8 mouse cellular contexts compared by ENCODE assay signal in the genomic region with DNA sequence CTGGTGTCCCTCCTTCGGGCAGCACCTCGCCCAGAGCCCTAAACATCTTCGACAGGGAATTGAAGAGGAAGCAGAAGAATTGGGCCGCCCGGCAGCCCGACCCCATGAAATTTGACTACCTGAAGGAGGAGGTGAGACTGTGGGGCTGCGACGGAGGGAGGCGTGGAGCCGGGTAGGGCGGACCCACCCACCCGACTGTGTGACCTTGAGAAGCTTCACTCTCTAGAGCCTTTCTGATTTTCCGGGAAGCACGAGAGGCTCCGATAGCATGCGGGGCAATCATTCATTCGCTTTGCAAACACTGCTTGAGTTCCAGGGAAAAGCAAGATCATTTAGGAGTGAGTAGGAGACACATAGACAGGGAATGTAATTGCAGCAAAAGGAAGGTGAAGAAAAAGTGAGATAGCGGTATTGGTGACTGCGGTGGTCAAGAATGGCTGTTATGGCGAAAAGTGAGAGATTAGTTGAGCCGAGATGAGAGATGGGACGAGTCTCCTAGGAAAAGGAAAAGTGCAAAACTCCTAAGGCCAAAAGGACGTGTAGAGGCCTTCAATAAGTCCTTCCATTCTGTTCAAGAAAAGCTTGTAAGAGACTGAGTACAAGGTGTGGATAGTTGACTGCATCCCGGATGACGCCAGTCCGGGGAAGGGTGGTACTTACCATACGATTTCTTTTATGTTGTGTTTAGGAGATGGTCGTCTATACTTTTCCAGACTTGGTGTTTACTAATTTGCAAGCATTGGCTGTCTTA. TPM values are rescaled to one million over a fixed set of nuclear protein-coding genes. Genes with fewer than 3 reads are reported as not detected.
DNase-seq lines count a peak whose midpoint lies in the region; ATAC-seq lines count a peak whose summit lies in the region.

No protein-coding gene starts in this region.

- H3K4me3 ChIP-seq in heart, embryonic 13.5 days = peak overlapping the region; percentile 85
- H3K4me3 ChIP-seq in embryonic facial prominence, embryonic 13.5 days = peak overlapping the region; percentile 93
- H3K4me3 ChIP-seq in intestine, embryonic 16.5 days (ENCODE audit: low read length) = peak overlapping the region; percentile 97
- H3K4me3 ChIP-seq in midbrain, embryonic 16.5 days (ENCODE audit: low read depth, low read length) = peak overlapping the region; percentile 84

- DNase-seq in heart, adult 18-20 months = no peak
- peak; percentile 91 for DNase-seq in ES-CJ7 (ENCODE audit: low read depth, low spot score)
- DNase-seq in spleen, postnatal 4 days (ENCODE audit: low spot score in 2 of 2) = no peak
- DNase-seq in urinary bladder, adult 18-20 months (ENCODE audit: low spot score in 2 of 2) = no peak

- peaks cover 35% of the 10 kb centered on the region for H3K36me3 ChIP-seq in heart, embryonic 13.5 days
- H3K36me3 ChIP-seq in embryonic facial prominence, embryonic 13.5 days = peaks cover 21% of the 10 kb centered on the region
- H3K36me3 ChIP-seq in intestine, embryonic 16.5 days (ENCODE audit: control insufficient read depth, insufficient read depth, low read length) = no peaks in the 10 kb centered on the region
- H3K36me3 ChIP-seq in midbrain, embryonic 16.5 days (ENCODE audit: control insufficient read depth, insufficient read depth, low read length) = peaks cover 8% of the 10 kb centered on the region

- H3K27ac ChIP-seq in heart, embryonic 13.5 days (replicated peaks) = peak overlapping the region; percentile 91
- H3K27ac ChIP-seq in embryonic facial prominence, embryonic 13.5 days = peak overlapping the region; percentile 84
- H3K27ac ChIP-seq in intestine, embryonic 16.5 days (ENCODE audit: low read length) = peak overlapping the region; percentile 95
- H3K27ac ChIP-seq in midbrain, embryonic 16.5 days (ENCODE audit: low read length) = peak overlapping the region; percentile 85

- H3K4me1 ChIP-seq in heart, embryonic 13.5 days = peaks cover 22% of the 10 kb centered on the region
- peaks cover 25% of the 10 kb centered on the region for H3K4me1 ChIP-seq in embryonic facial prominence, embryonic 13.5 days
- H3K4me1 ChIP-seq in intestine, embryonic 16.5 days (ENCODE audit: control insufficient read depth, insufficient read depth, low read length) = peaks cover 7% of the 10 kb centered on the region; the same call in 1 of the 2 replicates
- H3K4me1 ChIP-seq in midbrain, embryonic 16.5 days (ENCODE audit: control insufficient read depth, insufficient read depth, low read length) = peaks cover 22% of the 10 kb centered on the region

- no peaks in the 10 kb centered on the region for H3K9me3 ChIP-seq in heart, embryonic 13.5 days
- no peaks in the 10 kb centered on the region for H3K9me3 ChIP-seq in embryonic facial prominence, embryonic 13.5 days
- H3K9me3 ChIP-seq in intestine, embryonic 16.5 days (ENCODE audit: control insufficient read depth, low read length) = no peaks in the 10 kb centered on the region
- H3K9me3 ChIP-seq in midbrain, embryonic 16.5 days (replicated peaks; ENCODE audit: control insufficient read depth, low read length, poor library complexity, severe bottlenecking) = no peaks in the 10 kb centered on the region

- H3K4me2 ChIP-seq in heart, embryonic 13.5 days = peak overlapping the region; percentile 96
- peak overlapping the region; percentile 83 for H3K4me2 ChIP-seq in embryonic facial prominence, embryonic 13.5 days
- peak overlapping the region; percentile 69 for H3K4me2 ChIP-seq in intestine, embryonic 16.5 days (ENCODE audit: low read depth, low read length)
- peak overlapping the region; percentile 75 for H3K4me2 ChIP-seq in midbrain, embryonic 16.5 days (ENCODE audit: low read length)

- H3K27me3 ChIP-seq in heart, embryonic 13.5 days (replicated peaks) = no peaks in the 10 kb centered on the region
- H3K27me3 ChIP-seq in embryonic facial prominence, embryonic 13.5 days = no peaks in the 10 kb centered on the region
- H3K27me3 ChIP-seq in intestine, embryonic 16.5 days (replicated peaks; ENCODE audit: control insufficient read depth, insufficient read depth, low read length) = no peaks in the 10 kb centered on the region
- no peaks in the 10 kb centered on the region for H3K27me3 ChIP-seq in midbrain, embryonic 16.5 days (ENCODE audit: control insufficient read depth, insufficient read depth, low read depth, low read length)

- peak overlapping the region; percentile 93 for H3K9ac ChIP-seq in heart, embryonic 13.5 days
- peak overlapping the region; percentile 91 for H3K9ac ChIP-seq in embryonic facial prominence, embryonic 13.5 days
- peak overlapping the region; percentile 87 for H3K9ac ChIP-seq in intestine, embryonic 16.5 days (ENCODE audit: low read depth, low read length)
- peak overlapping the region; percentile 92 for H3K9ac ChIP-seq in midbrain, embryonic 16.5 days (ENCODE audit: low read depth, low read length)

- 4% methylated on average over 28 of the region's 28 CpGs for WGBS in heart, embryonic 13.5 days
- 9% methylated on average over 28 of the region's 28 CpGs for WGBS in embryonic facial prominence, embryonic 13.5 days
- WGBS in intestine, embryonic 16.5 days = 6% methylated on average over 28 of the region's 28 CpGs
- 7% methylated on average over 28 of the region's 28 CpGs for WGBS in midbrain, embryonic 16.5 days

- peak; percentile 62 for ATAC-seq in heart, embryonic 13.5 days (ENCODE audit: extremely low read depth, insufficient number of reproducible peaks, low FRiP score, low TSS enrichment)
- peak; percentile 90 for ATAC-seq in embryonic facial prominence, embryonic 13.5 days (ENCODE audit: insufficient number of reproducible peaks, insufficient read depth, low FRiP score, low TSS enrichment, low read depth)
- peak; percentile 94 for ATAC-seq in intestine, embryonic 16.5 days
- ATAC-seq in midbrain, embryonic 16.5 days = peak; percentile 88

RNA-seq across cellular contexts. Expression of a gene that starts 0.5 kb away (rescaled TPM):
- polyA plus RNA-seq in heart, embryonic 13.5 days (2015; fragmentation: Nextera tagmentation; extraction: Ambion mirVana) = 32.3 and 37.3 TPM in 2 replicates
- 10 to 100 TPM; 34.0 to 36.9 TPM for total RNA-seq in heart, adult 18-20 months (2021)
- 32.8 and 34.0 TPM in 2 replicates for polyA plus RNA-seq in embryonic facial prominence, embryonic 13.5 days (2015; fragmentation: Nextera tagmentation; extraction: Ambion mirVana)
- 22.2 and 25.0 TPM in 2 replicates for polyA plus RNA-seq in intestine, embryonic 16.5 days (2015; fragmentation: Nextera tagmentation; extraction: Ambion mirVana)
- 53.2 and 62.6 TPM in 2 replicates for polyA plus RNA-seq in midbrain, embryonic 16.5 days (2015; fragmentation: Nextera tagmentation; extraction: Ambion mirVana)

RNA-seq across cellular contexts. Expression of a gene that starts 0.6 kb away (rescaled TPM):
- 15.3 and 15.5 TPM in 2 replicates for polyA plus RNA-seq in heart, embryonic 13.5 days (2015; fragmentation: Nextera tagmentation; extraction: Ambion mirVana)
- total RNA-seq in heart, adult 18-20 months (2021) = 10 to 100 TPM; 11.6 to 12.2 TPM
- 31.7 and 32.1 TPM in 2 replicates for polyA plus RNA-seq in embryonic facial prominence, embryonic 13.5 days (2015; fragmentation: Nextera tagmentation; extraction: Ambion mirVana)
- polyA plus RNA-seq in intestine, embryonic 16.5 days (2015; fragmentation: Nextera tagmentation; extraction: Ambion mirVana) = 16.9 and 21.9 TPM in 2 replicates
- polyA plus RNA-seq in midbrain, embryonic 16.5 days (2015; fragmentation: Nextera tagmentation; extraction: Ambion mirVana) = 15.6 and 16.4 TPM in 2 replicates

RNA-seq across cellular contexts. Expression of a gene that starts 19.1 kb away (rescaled TPM):
- not detected in 2 replicates for polyA plus RNA-seq in heart, embryonic 13.5 days (2015; fragmentation: Nextera tagmentation; extraction: Ambion mirVana)
- total RNA-seq in heart, adult 18-20 months (2021) = not detected
- polyA plus RNA-seq in embryonic facial prominence, embryonic 13.5 days (2015; fragmentation: Nextera tagmentation; extraction: Ambion mirVana) = not detected in 2 replicates
- polyA plus RNA-seq in intestine, embryonic 16.5 days (2015; fragmentation: Nextera tagmentation; extraction: Ambion mirVana) = not detected in 2 replicates
- not detected in 2 replicates for polyA plus RNA-seq in midbrain, embryonic 16.5 days (2015; fragmentation: Nextera tagmentation; extraction: Ambion mirVana)
